Mouse (Mus musculus): Measurements from ENCODE around the gene Fbrsl1. TPM values are rescaled to one million over a fixed set of nuclear protein-coding genes. Genes with fewer than 3 reads are reported as not detected.
A peak's percentile ranks its signal among the peaks of the same experiment; 100 is the strongest.

The Fbrsl1 gene
- polyA plus RNA-seq (2016; fragmentation: Nextera tagmentation; extraction: Ambion mirVana) = 14.4 and 14.8 TPM in 2 replicates

DNA sequence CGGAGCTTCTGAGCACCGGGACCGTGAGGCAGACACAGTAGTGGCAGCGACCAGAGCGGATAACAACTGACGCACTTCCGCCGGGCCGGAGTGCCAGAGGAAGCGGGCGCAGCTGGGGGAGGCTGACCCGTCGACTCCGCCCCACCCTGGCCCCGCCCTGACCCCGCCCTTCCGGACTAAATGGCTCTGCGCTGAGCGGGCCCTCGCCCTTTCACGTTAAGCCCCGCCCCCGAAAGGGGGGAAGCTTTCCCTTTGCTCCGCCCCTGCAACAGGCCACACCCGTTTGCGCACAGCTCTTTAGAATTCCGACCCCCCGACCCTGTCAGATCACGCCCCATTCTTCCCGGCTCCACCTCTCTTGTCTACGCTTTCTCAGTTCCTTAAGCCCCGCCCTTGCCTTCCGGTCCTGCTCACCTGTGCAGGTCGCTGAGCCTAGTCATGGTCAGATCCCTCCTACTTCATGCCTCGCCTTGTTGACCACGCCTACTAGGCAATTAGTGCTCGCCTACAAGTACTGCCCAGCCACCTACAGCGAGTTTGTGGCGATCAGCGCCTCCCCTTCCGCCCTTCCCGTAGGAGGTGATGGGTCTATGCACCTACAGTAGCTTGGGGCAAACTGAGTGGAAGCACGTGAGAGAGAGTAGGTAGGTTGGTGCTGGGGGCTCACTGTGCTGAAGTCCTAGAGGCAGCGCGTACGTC, at the start of gene Fbrsl1:
Gene Fbrsl1, minus strand, starts transcription at position 68 of the 699 bp plus-strand sequence.
- Histone ChIP-seq H3K27me3 (replicated peaks) (peaks cover 5% of the 10 kb centered on the region), H3K9me3 (replicated peaks) (no peaks in the 10 kb centered on the region), H3K36me3 (no peaks in the 10 kb centered on the region), H3K4me1 (replicated peaks) (peaks cover 30% of the 10 kb centered on the region), H3K4me3 (peak within 1 kb of the TSS; percentile 94), H3K9ac (peak within 1 kb of the TSS; percentile 92), H3K4me2 (peak within 1 kb of the TSS; percentile 96), H3K27ac (ENCODE audit: poor library complexity, severe bottlenecking) (peak within 1 kb of the TSS; percentile 78)
- ATAC-seq (ENCODE audit: insufficient number of reproducible peaks, low FRiP score) = peak; percentile 98
- 2% methylated on average over 41 of the region's 46 CpGs for WGBS

DNA sequence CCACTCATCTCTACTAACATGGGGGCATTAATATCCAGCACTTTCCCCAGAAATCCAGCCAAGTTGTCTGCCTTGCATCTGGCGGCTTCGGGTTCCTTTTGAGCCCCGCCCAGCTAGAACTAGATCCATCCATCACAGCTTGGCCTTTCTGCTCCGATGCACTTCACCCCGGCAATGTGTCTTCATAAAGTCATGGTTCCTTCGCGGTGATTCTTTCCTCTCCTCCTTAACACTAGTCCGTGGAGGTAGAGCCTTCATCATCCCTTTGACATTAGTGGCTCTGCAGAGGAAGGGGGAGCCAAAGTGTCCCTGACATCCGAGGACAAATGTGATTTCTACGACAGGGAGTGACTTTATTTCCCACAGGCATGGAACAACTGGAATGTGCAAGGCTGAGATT, 49.8 kb upstream of the Fbrsl1 start:
- Histone ChIP-seq H3K4me2 (no peak overlapping the region), H3K27me3 (replicated peaks) (peaks cover 48% of the 10 kb centered on the region), H3K9ac (no peak overlapping the region), H3K4me3 (no peak overlapping the region), H3K27ac (ENCODE audit: poor library complexity, severe bottlenecking) (no peak overlapping the region), H3K36me3 (no peaks in the 10 kb centered on the region), H3K9me3 (replicated peaks) (no peaks in the 10 kb centered on the region), H3K4me1 (replicated peaks) (no peaks in the 10 kb centered on the region)
- no peak for ATAC-seq (ENCODE audit: insufficient number of reproducible peaks, low FRiP score)
- 66% methylated on average over 10 of the region's 10 CpGs for WGBS

DNA sequence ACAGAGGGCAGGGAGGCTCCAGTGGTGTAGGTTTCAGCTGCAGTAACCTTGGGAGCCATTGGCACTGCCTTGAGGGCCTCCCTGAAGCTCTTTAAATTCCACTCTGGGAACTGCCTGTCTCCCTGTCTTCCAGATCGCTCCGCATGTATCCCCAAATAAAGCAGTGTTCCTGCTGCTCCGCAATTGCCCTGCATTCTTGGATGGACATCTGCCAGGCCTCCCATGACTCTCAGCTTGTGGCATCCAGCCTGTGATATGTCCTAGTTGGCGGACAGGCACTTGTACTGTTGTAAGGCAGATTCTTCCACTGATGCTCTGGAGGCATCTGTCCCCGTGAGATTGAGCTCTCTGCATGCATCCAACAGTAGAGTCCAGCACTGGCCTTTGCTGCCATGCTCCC, 49.3 kb upstream of the Fbrsl1 start:
- Histone ChIP-seq H3K4me1 (replicated peaks) (no peaks in the 10 kb centered on the region), H3K27ac (ENCODE audit: poor library complexity, severe bottlenecking) (no peak overlapping the region), H3K9ac (no peak overlapping the region), H3K27me3 (replicated peaks) (peaks cover 48% of the 10 kb centered on the region), H3K4me2 (no peak overlapping the region), H3K9me3 (replicated peaks) (no peaks in the 10 kb centered on the region), H3K4me3 (no peak overlapping the region), H3K36me3 (no peaks in the 10 kb centered on the region)
- 61% methylated on average over 5 of the region's 5 CpGs for WGBS
- no peak for ATAC-seq (ENCODE audit: insufficient number of reproducible peaks, low FRiP score)

DNA sequence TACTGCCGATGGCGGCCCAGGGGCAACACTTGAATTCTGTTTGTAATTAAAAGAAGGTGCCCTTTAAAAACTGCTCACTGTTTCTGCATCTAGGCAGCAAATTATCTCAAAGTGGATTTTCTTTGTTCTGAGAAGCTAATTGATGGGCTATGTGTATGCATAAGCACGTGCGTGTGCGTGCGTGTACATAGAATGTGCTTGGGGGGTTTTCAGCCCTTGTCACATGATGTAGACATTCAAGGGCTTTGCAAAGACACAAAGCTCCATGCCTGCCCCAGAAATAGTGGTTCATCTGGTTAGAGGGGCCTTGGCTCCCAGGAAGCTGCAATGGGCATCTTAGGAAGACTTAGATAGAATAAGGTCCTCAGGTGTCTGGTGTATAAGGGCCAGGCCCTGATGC, 46.7 kb upstream of the Fbrsl1 start:
- H3K4me1 ChIP-seq (replicated peaks) = no peaks in the 10 kb centered on the region
- no peaks in the 10 kb centered on the region for H3K36me3 ChIP-seq
- no peak for ATAC-seq (ENCODE audit: insufficient number of reproducible peaks, low FRiP score)
- H3K27ac ChIP-seq (ENCODE audit: poor library complexity, severe bottlenecking) = no peak overlapping the region
- no peak overlapping the region for H3K4me2 ChIP-seq
- WGBS = 93% methylated on average over 6 of the region's 6 CpGs
- H3K4me3 ChIP-seq = no peak overlapping the region
- H3K27me3 ChIP-seq (replicated peaks) = peaks cover 37% of the 10 kb centered on the region
- H3K9me3 ChIP-seq (replicated peaks) = no peaks in the 10 kb centered on the region
- H3K9ac ChIP-seq = no peak overlapping the region

DNA sequence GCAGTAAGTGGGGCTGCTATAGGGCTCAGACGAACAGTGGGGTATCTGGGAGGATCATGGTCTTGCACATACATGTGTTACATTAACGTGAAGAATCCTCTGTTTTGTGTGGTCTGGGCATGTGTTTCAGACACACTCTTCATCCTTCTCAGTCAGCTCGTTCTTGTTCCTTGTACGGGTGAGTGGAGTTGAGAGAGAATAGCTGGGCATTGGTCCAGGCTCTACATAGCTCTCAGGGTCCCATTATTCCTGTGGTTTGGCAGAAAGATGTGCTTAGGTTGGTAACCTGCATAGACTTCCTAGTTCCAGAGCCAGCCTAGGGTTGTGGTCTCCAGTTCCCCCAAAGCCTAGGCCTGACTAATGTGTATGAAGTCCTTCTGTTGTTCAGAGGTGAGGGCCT, 46.1 kb upstream of the Fbrsl1 start:
- no peaks in the 10 kb centered on the region for H3K4me1 ChIP-seq (replicated peaks)
- H3K9ac ChIP-seq = no peak overlapping the region
- H3K36me3 ChIP-seq = no peaks in the 10 kb centered on the region
- H3K4me2 ChIP-seq = no peak overlapping the region
- H3K9me3 ChIP-seq (replicated peaks) = no peaks in the 10 kb centered on the region
- peaks cover 34% of the 10 kb centered on the region for H3K27me3 ChIP-seq (replicated peaks)
- no peak overlapping the region for H3K27ac ChIP-seq (ENCODE audit: poor library complexity, severe bottlenecking)
- 64% methylated on average over 4 of the region's 4 CpGs for WGBS
- H3K4me3 ChIP-seq = no peak overlapping the region
- ATAC-seq (ENCODE audit: insufficient number of reproducible peaks, low FRiP score) = no peak

DNA sequence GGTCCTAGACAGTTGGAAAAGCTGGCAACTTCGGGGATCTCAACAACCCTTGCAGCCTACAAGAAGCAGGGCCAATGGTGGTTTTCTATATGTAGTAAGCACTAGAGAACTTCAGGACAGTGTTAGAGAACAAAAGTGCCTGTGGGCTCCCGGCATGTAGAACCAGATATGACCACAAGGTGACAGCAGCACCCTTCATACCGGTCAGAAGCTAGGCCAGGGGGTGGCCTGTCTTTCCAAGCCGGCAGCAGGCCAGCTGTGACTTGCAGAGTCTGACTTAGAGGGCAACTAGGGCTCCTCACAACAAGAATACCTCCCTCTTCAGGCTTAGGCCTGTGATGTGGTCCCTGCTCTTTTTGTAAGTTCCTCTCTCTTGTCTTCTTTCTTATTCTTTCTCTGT, 45.5 kb upstream of the Fbrsl1 start:
- Histone ChIP-seq H3K9me3 (replicated peaks) (no peaks in the 10 kb centered on the region), H3K4me2 (no peak overlapping the region), H3K27ac (ENCODE audit: poor library complexity, severe bottlenecking) (no peak overlapping the region), H3K36me3 (no peaks in the 10 kb centered on the region), H3K4me1 (replicated peaks) (no peaks in the 10 kb centered on the region), H3K27me3 (replicated peaks) (peaks cover 33% of the 10 kb centered on the region), H3K4me3 (no peak overlapping the region), H3K9ac (no peak overlapping the region)
- ATAC-seq (ENCODE audit: insufficient number of reproducible peaks, low FRiP score) = 0 out of 2 replicates have a peak, but pooled peaks have one; percentile 51
- 4% methylated on average over 4 of the region's 4 CpGs for WGBS

DNA sequence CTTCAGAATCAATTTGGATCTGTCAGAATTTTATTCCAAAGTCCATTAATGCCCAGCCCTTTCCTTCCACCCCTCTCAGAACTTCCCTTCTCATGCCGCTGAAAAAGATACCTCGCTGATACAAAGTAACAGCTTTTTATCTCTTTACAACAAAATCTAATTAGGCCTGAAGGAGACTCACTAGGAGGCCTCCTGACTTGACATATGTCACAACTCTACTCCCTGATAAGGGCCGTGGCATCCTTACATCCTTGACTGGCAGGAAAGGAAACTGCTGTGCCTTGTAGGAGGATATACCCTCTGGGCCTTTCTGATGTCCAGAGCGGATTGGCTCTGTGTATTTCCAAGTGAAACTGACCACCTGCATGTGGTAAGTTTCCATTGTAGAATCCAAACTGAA, 41.3 kb upstream of the Fbrsl1 start:
- WGBS = 13% methylated on average over 4 of the region's 4 CpGs
- ATAC-seq (ENCODE audit: insufficient number of reproducible peaks, low FRiP score) = no peak
- Histone ChIP-seq H3K27ac (ENCODE audit: poor library complexity, severe bottlenecking) (no peak overlapping the region), H3K27me3 (replicated peaks) (peaks cover 50% of the 10 kb centered on the region), H3K36me3 (no peaks in the 10 kb centered on the region), H3K9ac (no peak overlapping the region), H3K9me3 (replicated peaks) (no peaks in the 10 kb centered on the region), H3K4me2 (no peak overlapping the region), H3K4me1 (replicated peaks) (no peaks in the 10 kb centered on the region), H3K4me3 (no peak overlapping the region)

DNA sequence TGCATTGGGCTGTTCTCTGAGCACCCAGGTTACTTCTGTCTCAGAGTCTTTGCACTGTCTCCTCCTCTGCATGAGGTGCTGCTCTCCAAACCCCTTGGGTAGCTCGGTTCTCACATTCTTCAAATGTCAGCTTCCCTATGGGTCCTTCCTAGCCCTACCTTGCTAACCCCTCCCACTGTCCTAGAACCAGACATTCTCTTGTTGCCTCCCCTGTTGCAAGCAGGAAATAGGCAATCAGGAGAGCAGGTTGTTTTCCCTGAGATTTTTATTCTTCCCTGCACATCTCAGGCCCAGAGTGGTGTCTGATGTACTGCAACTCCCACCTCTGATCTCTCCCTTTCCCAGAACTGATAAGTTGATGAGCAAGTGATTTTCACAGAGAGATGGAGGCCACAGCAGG, 39.6 kb upstream of the Fbrsl1 start:
- Histone ChIP-seq H3K9ac (no peak overlapping the region), H3K9me3 (replicated peaks) (no peaks in the 10 kb centered on the region), H3K27me3 (replicated peaks) (peaks cover 62% of the 10 kb centered on the region), H3K4me2 (no peak overlapping the region), H3K36me3 (no peaks in the 10 kb centered on the region), H3K4me1 (replicated peaks) (no peaks in the 10 kb centered on the region), H3K4me3 (no peak overlapping the region), H3K27ac (ENCODE audit: poor library complexity, severe bottlenecking) (no peak overlapping the region)
- 25% methylated on average over 1 of the region's 1 CpGs for WGBS
- ATAC-seq (ENCODE audit: insufficient number of reproducible peaks, low FRiP score) = no peak

DNA sequence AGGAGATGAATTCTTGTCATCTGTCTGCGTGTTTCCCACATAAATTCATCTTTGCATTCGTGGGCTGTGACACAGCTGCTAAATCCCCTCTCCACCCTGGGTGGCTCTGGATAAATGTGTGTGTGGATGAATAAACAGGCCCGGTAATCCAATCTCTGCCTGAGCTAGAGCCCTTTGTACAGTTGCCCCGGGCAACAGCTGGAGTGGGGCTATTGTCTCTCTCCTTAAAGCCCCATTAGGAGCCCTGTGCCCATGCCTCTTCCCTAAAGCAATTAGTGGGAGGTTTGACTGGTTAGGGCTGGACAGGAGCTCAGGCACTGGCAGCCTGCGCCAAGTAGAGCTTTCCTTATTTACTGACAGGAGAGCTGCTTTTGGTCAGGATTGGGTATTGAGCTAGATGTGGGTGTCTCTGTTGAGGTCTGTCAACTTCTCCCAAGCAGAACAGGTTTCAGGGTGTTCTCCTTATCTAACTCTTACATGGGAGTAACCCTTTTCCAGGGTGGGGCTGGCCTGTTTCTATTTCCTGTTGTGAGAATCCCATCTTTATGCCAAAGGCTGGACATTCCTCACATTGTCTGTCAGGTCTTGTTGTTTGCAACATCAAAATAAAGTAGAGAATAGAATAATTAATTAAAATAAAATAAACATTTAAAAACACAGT, 38.5 kb upstream of the Fbrsl1 start:
- H3K9me3 ChIP-seq (replicated peaks) = no peaks in the 10 kb centered on the region
- no peaks in the 10 kb centered on the region for H3K4me1 ChIP-seq (replicated peaks)
- WGBS = 59% methylated on average over 5 of the region's 5 CpGs
- no peaks in the 10 kb centered on the region for H3K36me3 ChIP-seq
- H3K9ac ChIP-seq = no peak overlapping the region
- H3K27ac ChIP-seq (ENCODE audit: poor library complexity, severe bottlenecking) = no peak overlapping the region
- no peak for ATAC-seq (ENCODE audit: insufficient number of reproducible peaks, low FRiP score)
- H3K4me3 ChIP-seq = no peak overlapping the region
- H3K4me2 ChIP-seq = no peak overlapping the region
- H3K27me3 ChIP-seq (replicated peaks) = peaks cover 73% of the 10 kb centered on the region

DNA sequence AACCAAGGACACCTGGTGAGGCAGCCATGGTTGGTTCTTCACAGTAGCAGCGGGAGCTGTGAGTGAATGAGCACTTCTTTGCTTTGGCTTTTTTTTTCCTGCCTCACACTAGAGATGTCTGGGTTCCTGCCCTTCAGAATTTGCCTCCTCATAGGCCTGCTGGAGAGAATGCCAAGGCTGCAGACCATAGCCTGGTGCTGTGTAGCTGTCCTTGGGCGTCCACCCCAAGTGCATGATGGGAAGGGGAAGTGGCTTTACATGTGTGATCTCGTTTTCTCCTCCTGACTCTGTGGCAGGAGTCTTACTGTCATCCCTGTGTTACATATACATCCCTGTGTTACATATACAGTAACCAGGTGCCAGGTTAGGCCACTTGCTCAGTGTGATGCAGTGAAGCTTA, 36.4 kb upstream of the Fbrsl1 start:
- Histone ChIP-seq H3K9me3 (replicated peaks) (no peaks in the 10 kb centered on the region), H3K27me3 (replicated peaks) (peaks cover 81% of the 10 kb centered on the region), H3K9ac (no peak overlapping the region), H3K27ac (ENCODE audit: poor library complexity, severe bottlenecking) (no peak overlapping the region), H3K4me2 (no peak overlapping the region), H3K4me1 (replicated peaks) (peaks cover 2% of the 10 kb centered on the region; the same call in 1 of the 2 replicates), H3K36me3 (no peaks in the 10 kb centered on the region), H3K4me3 (no peak overlapping the region)
- no peak for ATAC-seq (ENCODE audit: insufficient number of reproducible peaks, low FRiP score)
- WGBS = 61% methylated on average over 3 of the region's 3 CpGs

DNA sequence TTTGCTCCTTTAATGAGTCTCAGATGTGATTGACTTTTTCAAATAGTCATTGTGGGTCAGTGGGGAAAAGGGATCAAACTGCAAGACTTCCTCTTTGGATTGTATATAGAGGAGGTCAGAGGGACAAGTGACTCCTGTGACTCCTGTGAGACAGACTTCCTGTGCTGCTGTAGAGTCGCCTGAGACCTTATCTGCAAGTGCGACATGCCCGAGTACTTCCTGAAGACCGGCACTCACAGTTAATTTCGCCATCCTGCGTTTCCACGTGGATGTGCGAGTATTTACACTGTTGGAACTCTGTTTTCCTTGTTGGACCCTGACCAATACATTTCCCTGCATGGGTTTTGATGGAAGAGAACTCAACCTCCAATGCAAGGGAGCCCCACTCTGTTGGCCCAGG, 30.9 kb upstream of the Fbrsl1 start:
- Histone ChIP-seq H3K27ac (ENCODE audit: poor library complexity, severe bottlenecking) (no peak overlapping the region), H3K9ac (no peak overlapping the region), H3K4me1 (replicated peaks) (peaks cover 2% of the 10 kb centered on the region; the same call in 1 of the 2 replicates), H3K36me3 (no peaks in the 10 kb centered on the region), H3K9me3 (replicated peaks) (no peaks in the 10 kb centered on the region), H3K4me3 (no peak overlapping the region), H3K27me3 (replicated peaks) (peaks cover 65% of the 10 kb centered on the region), H3K4me2 (no peak overlapping the region)
- 48% methylated on average over 8 of the region's 8 CpGs for WGBS
- no peak for ATAC-seq (ENCODE audit: insufficient number of reproducible peaks, low FRiP score)
